Mouse (Mus musculus) ES-E14 (cell line): ENCODE data around the gene Notch2. TPM values are rescaled to one million over a fixed set of nuclear protein-coding genes. Genes with fewer than 3 reads are reported as not detected.

ENCODE experiments used
- DNase-seq: peaks from one replicate; pipeline ENCODE4 v3.0.0-alpha.2; 2013; ENCODE audit warnings: low read depth, low spot score
- H3K27ac ChIP-seq: 2 replicates; pipeline ENCODE4 v1.5.1; 2012; ENCODE audit warnings: low read depth, mild to moderate bottlenecking, low read length, moderate library complexity, mixed read lengths; ENCODE audit not compliant: poor library complexity, insufficient read depth, severe bottlenecking
- H3K36me3 ChIP-seq: 2 replicates; pipeline ENCODE4 v1.6.1; 2012; ENCODE audit warnings: mild to moderate bottlenecking, low read length, moderate library complexity, mixed read lengths; ENCODE audit not compliant: control insufficient read depth, poor library complexity, insufficient read depth, severe bottlenecking
- H3K4me1 ChIP-seq, 2 experiments: fragments of 150-350 bp in 1 of 2; sonication (generic) in 1 of 2; 2 replicates each; pipeline ENCODE4 v1.6.1; 2012; ENCODE audit warnings: low read length in 2 of 2, mild to moderate bottlenecking in 1 of 2, mixed read lengths in 1 of 2; ENCODE audit not compliant: control insufficient read depth in 2 of 2, insufficient read depth in 2 of 2, poor library complexity in 1 of 2
- H3K4me3 ChIP-seq, 2 experiments: fragments of 150-350 bp in 1 of 2; sonication (generic) in 1 of 2; 2 replicates each; pipeline ENCODE4 v1.5.1; 2012; ENCODE audit warnings: low read length in 2 of 2, low read depth in 1 of 2, mild to moderate bottlenecking in 1 of 2, mixed read lengths in 1 of 2; ENCODE audit not compliant: insufficient read depth in 1 of 2, poor library complexity in 1 of 2, severe bottlenecking in 1 of 2
- H3K9ac ChIP-seq: 2 replicates; pipeline ENCODE4 v1.6.1; 2012; ENCODE audit warnings: low read depth, mild to moderate bottlenecking, low read length, mixed read lengths; ENCODE audit not compliant: poor library complexity, insufficient read depth, severe bottlenecking
- H3K9me3 ChIP-seq: fragments of 150-350 bp; sonication (generic); 2 replicates; pipeline ENCODE4 v1.6.1; 2012; ENCODE audit warnings: low read depth, mild to moderate bottlenecking, low read length; ENCODE audit not compliant: control insufficient read depth, insufficient read depth
- CHD2 ChIP-seq: IDR thresholded peaks from 2 replicates; pipeline ENCODE4 v1.6.1; 2014; ENCODE audit warnings: mild to moderate bottlenecking, low read depth, low read length, inconsistent platforms
- HCFC1 ChIP-seq: IDR thresholded peaks from 2 replicates; pipeline ENCODE4 v1.6.1; 2012; ENCODE audit warnings: low read length, inconsistent platforms, borderline replicate concordance; ENCODE audit not compliant: insufficient read depth
- MAFK ChIP-seq: IDR thresholded peaks from 2 replicates; pipeline ENCODE4 v1.6.1; 2014; ENCODE audit warnings: mild to moderate bottlenecking, low read depth, low read length, inconsistent platforms; ENCODE audit not compliant: insufficient read depth
- ZC3H11A ChIP-seq: IDR thresholded peaks from 2 replicates; pipeline ENCODE4 v1.6.1; 2012; ENCODE audit warnings: low read depth, mild to moderate bottlenecking, inconsistent platforms, low read length, borderline replicate concordance
- ZNF384 ChIP-seq: IDR thresholded peaks from 2 replicates; pipeline ENCODE4 v1.6.1; 2012; ENCODE audit warnings: low read depth, low read length, inconsistent platforms
- in situ Hi-C, 2 experiments: fragments of 600-800 bp; cut with MboI; formaldehyde crosslinking; loops; one replicate each; pipeline ENCODE4 v1.15.1; 2025; ENCODE audit warnings: low sequenced_read_pairs in 2 of 2, inconsistent platforms in 1 of 2; ENCODE audit not compliant: unreplicated experiment in 2 of 2
- total RNA-seq: library from RNA; depleted of rRNA; stranded (reverse); fragments of 300-350 nt; gene quantifications from 2 replicates; pipeline ENCODE4 v1.2.3, GENCODE M21; 2012

Notch2 gene
- total RNA-seq, 1 experiment, result 41.5 TPM

DNA sequence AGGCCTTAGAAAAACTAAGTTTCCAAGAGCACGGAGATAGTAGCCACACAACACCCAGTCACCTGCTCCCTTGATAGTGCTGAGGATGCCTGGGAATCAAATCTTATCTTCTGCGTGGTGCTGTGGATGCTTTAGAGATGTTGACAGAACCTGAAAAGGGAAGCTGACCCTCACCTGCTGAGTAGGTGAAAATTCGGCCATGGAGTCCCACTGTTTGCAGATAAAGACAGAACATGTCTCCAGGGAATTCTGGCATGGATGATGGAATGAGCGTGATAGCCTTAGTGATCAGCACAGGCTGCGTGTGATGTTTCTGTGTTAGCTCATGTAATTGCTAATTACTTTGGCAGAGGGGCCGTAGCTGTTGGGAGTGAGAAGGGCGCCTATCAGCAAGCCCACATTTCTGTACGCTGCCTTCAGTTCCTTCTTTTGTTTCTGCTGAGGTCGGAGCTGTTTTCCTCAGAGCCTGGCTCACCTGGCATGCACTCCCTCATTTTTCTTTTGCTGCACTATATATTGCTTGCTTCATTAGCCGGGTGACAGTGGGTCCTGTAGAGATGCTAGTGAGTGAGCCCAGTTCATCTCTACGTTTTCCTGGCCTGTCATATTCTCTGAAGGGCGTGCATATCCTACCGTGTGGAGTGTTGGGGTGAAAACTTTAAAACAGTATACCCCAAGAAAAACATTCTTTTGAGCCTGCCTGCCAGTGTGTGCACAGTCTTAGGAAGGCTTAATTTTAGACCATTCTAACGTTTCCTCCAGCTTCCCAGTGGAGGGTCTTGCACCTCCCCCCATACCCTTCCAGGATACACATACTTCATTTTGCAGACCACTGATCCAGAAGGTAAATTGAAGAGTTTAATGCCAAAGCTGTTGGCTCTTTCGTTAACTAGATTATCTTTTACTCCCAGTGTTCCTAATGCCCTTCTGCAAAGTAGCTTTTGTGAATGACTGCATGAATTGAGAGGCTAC is 21.6 kb downstream of the Notch2 start:
- DNase-seq, result no peak
- Histone ChIP-seq H3K27ac (no peak overlapping the region), H3K4me3 (no peak overlapping the region), H3K9me3 (no peaks in the 10 kb centered on the region), H3K9ac (no peak overlapping the region), H3K36me3 (no peaks in the 10 kb centered on the region), H3K4me1 (peaks cover 0 to 3% of the 10 kb centered on the region in 2 experiments; a peak in 1 of 4 replicates)
- in situ Hi-C loops, result no loop called here
- TF ChIP-seq ZNF384 (no peak), HCFC1 (no peak), MAFK (no peak), CHD2 (no peak), ZC3H11A (no peak)

DNA sequence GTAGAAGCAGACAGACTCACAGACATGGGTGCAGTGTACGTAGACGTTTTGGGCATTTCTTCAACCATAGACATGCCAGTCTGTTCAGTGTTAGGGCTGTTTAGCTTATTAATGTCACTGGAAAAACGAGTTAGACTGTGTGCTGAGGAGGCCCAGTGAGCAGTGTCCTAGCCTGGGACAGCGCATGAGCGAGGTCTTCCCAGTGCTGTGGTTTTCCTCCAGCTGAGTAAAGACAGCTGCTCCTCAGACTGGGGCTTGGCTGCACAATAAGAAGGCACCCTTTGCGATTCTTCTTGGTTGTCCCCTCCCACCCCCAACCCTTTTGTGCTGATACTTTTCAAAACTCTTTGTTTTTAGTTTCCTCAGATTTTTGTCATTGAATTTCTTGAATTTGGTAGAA is 22.8 kb downstream of the Notch2 start:
- no peak for DNase-seq
- in situ Hi-C loops, result no loop called here
- H3K4me1 ChIP-seq, result peaks cover 0 to 3% of the 10 kb centered on the region in 2 experiments; a peak in 1 of 4 replicates

DNA sequence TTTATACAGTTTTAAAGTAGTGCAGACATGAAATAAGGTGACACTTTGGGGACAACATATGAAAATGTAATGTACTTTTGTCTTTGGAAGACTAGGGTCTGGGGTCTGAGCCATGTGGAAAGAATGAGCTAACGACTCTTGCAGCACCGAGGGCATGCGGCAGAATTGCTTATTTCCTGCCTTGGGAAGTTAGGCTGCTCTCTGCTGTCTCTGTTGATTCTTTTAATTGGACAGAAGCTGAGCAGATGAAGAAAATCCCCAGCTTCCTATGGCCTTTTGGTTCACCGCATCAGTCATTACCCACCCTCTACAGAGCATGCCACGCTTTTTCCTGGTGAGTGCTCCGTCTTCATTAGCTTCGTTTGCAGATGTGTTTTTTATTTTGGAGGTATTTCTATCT is 23.8 kb downstream of the Notch2 start:
- in situ Hi-C loops, result no loop called here
- DNase-seq, result no peak
- no peak overlapping the region for H3K27ac ChIP-seq
- peaks cover 0 to 3% of the 10 kb centered on the region in 2 experiments; a peak in 1 of 4 replicates for H3K4me1 ChIP-seq
- TF ChIP-seq CHD2 (no peak), ZNF384 (no peak), MAFK (no peak), HCFC1 (no peak), ZC3H11A (no peak)
- no peaks in the 10 kb centered on the region for H3K9me3 ChIP-seq
- no peaks in the 10 kb centered on the region for H3K36me3 ChIP-seq
- no peak overlapping the region for H3K4me3 ChIP-seq
- no peak overlapping the region for H3K9ac ChIP-seq

More for the DNA sequence above, 22.8 kb downstream of the Notch2 start:
- H3K9me3 ChIP-seq, result no peaks in the 10 kb centered on the region
- TF ChIP-seq ZNF384 (no peak), HCFC1 (no peak), MAFK (no peak), ZC3H11A (no peak), CHD2 (no peak)
- H3K9ac ChIP-seq, result no peak overlapping the region
- no peak overlapping the region for H3K27ac ChIP-seq
- H3K4me3 ChIP-seq, result no peak overlapping the region
- no peaks in the 10 kb centered on the region for H3K36me3 ChIP-seq

DNA sequence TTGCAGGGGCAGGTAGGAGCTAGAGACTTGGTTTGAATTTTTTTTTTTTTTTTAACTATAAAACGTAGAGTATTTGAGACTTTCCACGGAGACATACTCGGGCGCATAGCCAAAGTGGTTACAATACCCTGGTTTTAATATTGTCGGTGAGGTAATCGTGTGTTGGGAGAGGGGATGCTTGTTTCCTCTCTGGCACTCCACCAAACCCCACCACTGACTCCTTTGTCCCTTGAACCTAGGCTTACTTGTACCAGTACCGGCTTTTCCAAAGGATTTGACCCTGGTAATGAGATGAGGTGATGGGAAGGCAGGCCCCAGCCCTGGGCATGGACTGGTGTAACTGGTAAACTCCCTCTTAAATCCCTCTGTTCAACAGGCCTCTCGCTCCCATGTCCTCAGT is 25.3 kb downstream of the Notch2 start:
- no peak overlapping the region for H3K27ac ChIP-seq
- no peaks in the 10 kb centered on the region for H3K36me3 ChIP-seq
- H3K9me3 ChIP-seq, result no peaks in the 10 kb centered on the region
- no peak overlapping the region for H3K4me3 ChIP-seq
- no peak for TF ChIP-seq CHD2
- TF ChIP-seq HCFC1, result no peak
- no peak for TF ChIP-seq ZNF384
- TF ChIP-seq MAFK, result no peak
- TF ChIP-seq ZC3H11A, result no peak
- H3K9ac ChIP-seq, result no peak overlapping the region
- no peak for DNase-seq
- H3K4me1 ChIP-seq, result no peaks in the 10 kb centered on the region; a peak in 1 of 4 replicates
- in situ Hi-C loops, result no loop called here
